ENCODE assay signal across 33 mouse cellular contexts in the genomic region with DNA sequence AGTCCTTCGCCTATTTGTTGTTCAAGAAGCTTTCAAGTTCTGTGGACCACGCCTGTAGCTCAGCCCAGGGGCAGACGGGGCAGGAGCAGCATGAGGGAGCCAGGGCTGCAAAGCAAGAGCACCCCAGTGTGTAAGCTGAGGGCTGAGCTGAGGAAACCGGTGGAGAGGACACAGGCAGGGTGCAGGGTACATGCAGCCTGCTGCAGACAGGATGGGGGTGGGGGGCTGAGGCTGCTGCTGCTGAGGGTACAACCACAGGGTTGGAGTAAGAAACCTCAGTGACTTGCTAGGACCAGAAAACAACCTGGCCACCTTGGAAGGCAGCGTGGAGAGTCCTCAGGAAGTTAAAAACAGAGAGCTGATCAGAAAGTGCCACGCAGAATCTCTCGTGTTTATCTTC. TPM values are rescaled to one million over a fixed set of nuclear protein-coding genes. Genes with fewer than 3 reads are reported as not detected.
"Had no signal": no experiment of that assay in that cellular context is flagged by ENCODE, and none has a peak within 500 bp of the region (broad histone marks: within the 10 kb centered on the region; RNA-seq: fewer than 3 reads in every experiment).

No protein-coding gene starts in this region.

- H3K4me1 ChIP-seq: hindbrain, embryonic 12.5 days had no signal

- H3K27me3 ChIP-seq: heart, embryonic 13.5 days; heart, embryonic 15.5 days had no signal

- H3K27ac ChIP-seq: heart, adult 2 months; heart, embryonic 13.5 days; heart, embryonic 15.5 days; hindbrain, embryonic 10.5 days; hindbrain, embryonic 12.5 days; hindbrain, embryonic 14.5 days; intestine, embryonic 15.5 days; layer of hippocampus, adult 2 months; left cerebral cortex, adult 2 months; limb, embryonic 12.5 days had no signal

- H3K36me3 ChIP-seq: heart, embryonic 13.5 days; heart, embryonic 15.5 days; hindbrain, embryonic 10.5 days; hindbrain, embryonic 12.5 days; intestine, embryonic 15.5 days; limb, embryonic 12.5 days had no signal

- ATAC-seq: hindbrain, embryonic 16.5 days; inflammation-experienced regulatory T-cells, adult 6 months; intestine, embryonic 15.5 days; intestine, postnatal 0 days had no signal

- DNase-seq: gastrocnemius, postnatal 14 days; gastrocnemius, postnatal 36 days; heart, adult 11 months; heart, adult 2 months; heart, postnatal 14 days; heart, postnatal 36 days; kidney, adult 18-20 months; kidney, adult 8-10 months; kidney, postnatal 10 days; kidney, postnatal 25 days; kidney, postnatal 4 days had no signal

- H3K4me3 ChIP-seq: heart, adult 2 months; heart, embryonic 13.5 days; heart, embryonic 15.5 days; hindbrain, embryonic 10.5 days; hindbrain, embryonic 12.5 days; intestine, embryonic 15.5 days; layer of hippocampus, adult 2 months; left cerebral cortex, adult 2 months; limb, embryonic 12.5 days had no signal

RNA-seq across cellular contexts. Expression of a gene that starts 8.0 kb away (rescaled TPM):
- total RNA-seq: heart, adult 2 months; heart, postnatal 14 days; heart, postnatal 36 days; layer of hippocampus, adult 2 months; layer of hippocampus, postnatal 10 days; layer of hippocampus, postnatal 25 days; left cerebral cortex, postnatal 14 days; left cerebral cortex, postnatal 36 days had no signal
- polyA plus RNA-seq: heart, adult 2 months; heart, embryonic 15.5 days; heart, postnatal 0 days; hindbrain, embryonic 10.5 days; hindbrain, embryonic 12.5 days; intestine, embryonic 15.5 days; intestine, postnatal 0 days; kidney, embryonic 14.5 days; limb, embryonic 12.5 days had no signal

RNA-seq across cellular contexts. Expression of a gene that starts 21.9 kb away (rescaled TPM):
- total RNA-seq: gastrocnemius, adult 18-20 months; gastrocnemius, adult 8-10 months; gastrocnemius, postnatal 14 days; gastrocnemius, postnatal 36 days; heart, adult 2 months; heart, postnatal 14 days; heart, postnatal 36 days; layer of hippocampus, adult 2 months; layer of hippocampus, postnatal 10 days; layer of hippocampus, postnatal 25 days; left cerebral cortex, adult 2 months; left cerebral cortex, postnatal 14 days; left cerebral cortex, postnatal 36 days; liver, adult 2 months had no signal
- polyA plus RNA-seq: gonadal fat pad, adult 2 months; heart, adult 2 months; liver, adult 2 months had no signal
